In the genomic region with DNA sequence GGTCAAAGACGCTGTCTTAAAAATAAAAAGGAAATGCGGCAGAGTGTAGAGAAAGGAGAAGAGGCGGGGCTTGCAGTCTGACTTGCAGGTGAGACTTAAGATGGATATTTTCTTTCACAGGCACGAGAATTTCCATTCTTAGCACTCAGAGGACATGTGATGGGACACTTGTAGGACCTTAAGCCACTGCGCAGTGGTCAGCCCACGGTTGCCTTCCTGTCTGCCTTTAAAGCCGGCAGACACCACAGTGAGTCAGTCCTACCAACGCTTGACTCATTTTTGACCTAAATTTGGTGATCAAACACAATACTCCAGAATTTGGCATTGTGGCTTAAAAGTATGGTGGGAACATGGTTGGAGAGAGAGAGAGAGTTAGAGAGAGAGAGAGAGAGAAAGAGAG, we compare ENCODE assay signal across 29 mouse cellular contexts. TPM values are rescaled to one million over a fixed set of nuclear protein-coding genes. Genes with fewer than 3 reads are reported as not detected.
DNase-seq lines count a peak whose midpoint lies in the region; ATAC-seq and TF ChIP-seq lines count a peak whose summit lies in the region.
"Had no signal": no experiment of that assay in that cellular context is flagged by ENCODE, and none has a peak within 500 bp of the region (broad histone marks: within the 10 kb centered on the region; RNA-seq: fewer than 3 reads in every experiment).

No protein-coding gene starts in this region.

- H3K27me3 ChIP-seq in forebrain, embryonic 11.5 days (ENCODE audit: control insufficient read depth, insufficient read depth, low read length): no peaks in the 10 kb centered on the region
- H3K27me3 ChIP-seq in forebrain, embryonic 12.5 days: no peaks in the 10 kb centered on the region
- no peaks in the 10 kb centered on the region for H3K27me3 ChIP-seq in hindbrain, embryonic 14.5 days (ENCODE audit: control insufficient read depth, insufficient read depth, low read length)
- H3K27me3 ChIP-seq in heart, adult 2 months (ENCODE audit: control insufficient read depth, insufficient read depth, low read length): no peaks in the 10 kb centered on the region
- H3K27me3 ChIP-seq: heart, embryonic 13.5 days; hindbrain, embryonic 12.5 days; Patski; stomach, embryonic 15.5 days had no signal

- no peaks in the 10 kb centered on the region for H3K79me2 ChIP-seq in heart, adult 2 months (replicated peaks; ENCODE audit: control insufficient read depth, insufficient read depth, low read length)

- no peak overlapping the region for H3K9ac ChIP-seq in forebrain, embryonic 11.5 days (ENCODE audit: low read length)
- no peak overlapping the region for H3K9ac ChIP-seq in forebrain, embryonic 12.5 days
- no peak overlapping the region for H3K9ac ChIP-seq in hindbrain, embryonic 14.5 days
- H3K9ac ChIP-seq in heart, adult 2 months (ENCODE audit: low read depth, low read length): no peak overlapping the region
- H3K9ac ChIP-seq: heart, embryonic 13.5 days; hindbrain, embryonic 12.5 days; liver, embryonic 15.5 days; stomach, embryonic 15.5 days had no signal

- intact Hi-C loops in heart, adult 2 months (cut with DNase I): no loop called here

- WGBS in forebrain, embryonic 11.5 days: 91% methylated on average over 8 of the region's 8 CpGs
- 91% methylated on average over 8 of the region's 8 CpGs for WGBS in forebrain, embryonic 12.5 days
- 89% methylated on average over 8 of the region's 8 CpGs for WGBS in hindbrain, embryonic 14.5 days
- WGBS in heart, adult 2 months: 68% methylated on average over 8 of the region's 8 CpGs

- no peak for ATAC-seq in forebrain, embryonic 11.5 days (replicated peaks; ENCODE audit: low FRiP score)
- ATAC-seq in forebrain, embryonic 12.5 days (ENCODE audit: low FRiP score): no peak
- ATAC-seq in common myeloid progenitor, adult 5-6 weeks (replicated peaks; ENCODE audit: low read depth, poor library complexity, severe bottlenecking): 0 out of 2 replicates have a peak, but pooled peaks have one; percentile 56
- ATAC-seq in monocyte, adult 5-6 weeks (replicated peaks; ENCODE audit: insufficient number of reproducible peaks, low FRiP score, low TSS enrichment, poor library complexity, severe bottlenecking): 0 out of 2 replicates have a peak, but pooled peaks have one; percentile 40
- no peak for ATAC-seq in hindbrain, embryonic 14.5 days (ENCODE audit: low FRiP score)
- ATAC-seq: forebrain, embryonic 16.5 days; Patski had no signal

- no peak overlapping the region for H3K27ac ChIP-seq in forebrain, embryonic 11.5 days (ENCODE audit: low read depth, low read length)
- H3K27ac ChIP-seq in forebrain, embryonic 12.5 days: no peak overlapping the region
- H3K27ac ChIP-seq in hindbrain, embryonic 14.5 days: no peak overlapping the region
- no peak overlapping the region for H3K27ac ChIP-seq in heart, adult 2 months
- H3K27ac ChIP-seq: heart, embryonic 13.5 days; hindbrain, embryonic 12.5 days; kidney, postnatal 0 days; limb, embryonic 10.5 days; liver, embryonic 15.5 days; stomach, embryonic 15.5 days had no signal

- TF ChIP-seq EP300 in heart, adult 2 months (IDR thresholded peaks at IDR 0.05; ENCODE audit: insufficient read depth, low read depth, low read length): no peak

- TF ChIP-seq CTCF in heart, adult 2 months (IDR thresholded peaks at IDR 0.05): no peak

- H3K4me2 ChIP-seq in forebrain, embryonic 11.5 days (ENCODE audit: low read depth, low read length, severe bottlenecking): no peak overlapping the region
- H3K4me2 ChIP-seq in forebrain, embryonic 12.5 days: no peak overlapping the region
- no peak overlapping the region for H3K4me2 ChIP-seq in hindbrain, embryonic 14.5 days (replicated peaks)
- H3K4me2 ChIP-seq: heart, embryonic 13.5 days; hindbrain, embryonic 12.5 days; liver, embryonic 15.5 days; stomach, embryonic 15.5 days had no signal

- H3K9me3 ChIP-seq in forebrain, embryonic 11.5 days (ENCODE audit: control insufficient read depth, low read length): no peaks in the 10 kb centered on the region
- no peaks in the 10 kb centered on the region for H3K9me3 ChIP-seq in forebrain, embryonic 12.5 days
- no peaks in the 10 kb centered on the region for H3K9me3 ChIP-seq in hindbrain, embryonic 14.5 days (ENCODE audit: control insufficient read depth, low read length)
- H3K9me3 ChIP-seq: limb, embryonic 10.5 days; liver, embryonic 15.5 days; stomach, embryonic 15.5 days had no signal

- H3K4me1 ChIP-seq in forebrain, embryonic 11.5 days (replicated peaks; ENCODE audit: control insufficient read depth, insufficient read depth, low read length): no peaks in the 10 kb centered on the region
- no peaks in the 10 kb centered on the region for H3K4me1 ChIP-seq in forebrain, embryonic 12.5 days
- no peaks in the 10 kb centered on the region for H3K4me1 ChIP-seq in hindbrain, embryonic 14.5 days (replicated peaks; ENCODE audit: control insufficient read depth, insufficient read depth, low read length)
- H3K4me1 ChIP-seq in heart, adult 2 months (ENCODE audit: control insufficient read depth, insufficient read depth, low read length): peaks cover under 1% of the 10 kb centered on the region
- H3K4me1 ChIP-seq: hindbrain, embryonic 12.5 days; liver, embryonic 15.5 days; stomach, embryonic 15.5 days had no signal

- TF ChIP-seq POLR2A in heart, adult 2 months (IDR thresholded peaks at IDR 0.05; ENCODE audit: insufficient read depth, low read depth, low read length): no peak

- H3K36me3 ChIP-seq in forebrain, embryonic 11.5 days (ENCODE audit: control insufficient read depth, insufficient read depth, low read length): no peaks in the 10 kb centered on the region
- H3K36me3 ChIP-seq in forebrain, embryonic 12.5 days (replicated peaks): no peaks in the 10 kb centered on the region
- no peaks in the 10 kb centered on the region for H3K36me3 ChIP-seq in hindbrain, embryonic 14.5 days (replicated peaks; ENCODE audit: control insufficient read depth, insufficient read depth)
- H3K36me3 ChIP-seq in heart, adult 2 months (ENCODE audit: control insufficient read depth, insufficient read depth, low read length): no peaks in the 10 kb centered on the region
- H3K36me3 ChIP-seq: heart, embryonic 13.5 days; hindbrain, embryonic 12.5 days; limb, embryonic 10.5 days; liver, embryonic 15.5 days; stomach, embryonic 15.5 days had no signal

- DNase-seq in forebrain, embryonic 11.5 days (ENCODE audit: low spot score): peak; percentile 32
- DNase-seq in hindbrain, embryonic 14.5 days (ENCODE audit: low spot score): no peak
- DNase-seq in urinary bladder, adult 18-20 months (ENCODE audit: low spot score in 2 of 2): no peak
- no peak for DNase-seq in urinary bladder, postnatal 4 days (ENCODE audit: low spot score in 2 of 2)
- DNase-seq in heart, adult 2 months: no peak
- DNase-seq: adrenal gland, adult 8-10 months; B cell, adult 2 months; cerebellum, adult 2 months; cerebellum, postnatal 25 days; gastrocnemius, postnatal 14 days; heart, adult 18-20 months; heart, postnatal 14 days; kidney, adult 2 months; liver; midbrain, embryonic 14.5 days; right cerebral cortex, postnatal 4 days; thymus, adult 18-20 months; thymus, postnatal 4 days had no signal

- H3K4me3 ChIP-seq in forebrain, embryonic 11.5 days (ENCODE audit: low read depth, low read length): no peak overlapping the region
- H3K4me3 ChIP-seq in forebrain, embryonic 12.5 days (replicated peaks): no peak overlapping the region
- H3K4me3 ChIP-seq in hindbrain, embryonic 14.5 days (replicated peaks; ENCODE audit: low read length): no peak overlapping the region
- no peak overlapping the region for H3K4me3 ChIP-seq in heart, adult 2 months
- H3K4me3 ChIP-seq: heart, embryonic 13.5 days; hindbrain, embryonic 12.5 days; limb, embryonic 10.5 days; liver, embryonic 15.5 days; stomach, embryonic 15.5 days had no signal

RNA-seq across cellular contexts. Expression of a gene that starts 17.3 kb away (rescaled TPM):
- polyA plus RNA-seq in forebrain, embryonic 11.5 days (2014; fragmentation: Nextera tagmentation; extraction: Ambion mirVana): 46.8 and 52.0 TPM in 2 replicates
- polyA plus RNA-seq in forebrain, embryonic 12.5 days (2016; fragmentation: Nextera tagmentation; extraction: Ambion mirVana): 54.1 and 60.4 TPM in 2 replicates
- total RNA-seq in common myeloid progenitor, adult 5-6 weeks (2017): 46.7 and 57.4 TPM in 2 replicates
- total RNA-seq in monocyte, adult 5-6 weeks (2017): 36.4 to 81.1 TPM (median 62.3 TPM) in 3 replicates
- 166 and 197 TPM in 2 replicates for polyA plus RNA-seq in hindbrain, embryonic 14.5 days (2014; fragmentation: Nextera tagmentation; extraction: Ambion mirVana)
- total RNA-seq in heart, adult 2 months (2021): 10 to 100 TPM; 36.8 to 41.0 TPM
- polyA plus RNA-seq in heart, adult 2 months (2012; rRNA removed): 37.0 and 54.6 TPM in 2 replicates

RNA-seq across cellular contexts. Expression of a gene that starts 25.2 kb away (rescaled TPM):
- 0.25 and 0.31 TPM in 2 replicates for polyA plus RNA-seq in forebrain, embryonic 11.5 days (2014; fragmentation: Nextera tagmentation; extraction: Ambion mirVana)
- 0.10 and 0.15 TPM in 2 replicates for polyA plus RNA-seq in forebrain, embryonic 12.5 days (2016; fragmentation: Nextera tagmentation; extraction: Ambion mirVana)
- total RNA-seq in common myeloid progenitor, adult 5-6 weeks (2017): 0.92 and 1.6 TPM in 2 replicates
- total RNA-seq in monocyte, adult 5-6 weeks (2017): 0.39 to 1.1 TPM in 2 of 3 replicates, not detected in the other
- 0.27 and 0.34 TPM in 2 replicates for polyA plus RNA-seq in hindbrain, embryonic 14.5 days (2014; fragmentation: Nextera tagmentation; extraction: Ambion mirVana)
- total RNA-seq in heart, adult 2 months (2021): 1 to 10 TPM; 3.4 to 6.2 TPM
- polyA plus RNA-seq in heart, adult 2 months (2012; rRNA removed): 1.8 and 3.5 TPM in 2 replicates

Comparison
In these comparisons a context has a peak if more than half of its experiments do, and no peak if none do; other contexts are left out.
1. ATAC-seq: peak in common myeloid progenitor, adult 5-6 weeks (single experiment) and monocyte, adult 5-6 weeks (single experiment); none in forebrain, embryonic 11.5 days (single experiment), forebrain, embryonic 12.5 days (single experiment) and hindbrain, embryonic 14.5 days (single experiment).